Comparison of ENCODE assay signal across 8 mouse cellular contexts in genomic region chr14:25505201-25505671, GRCm38 (mm10). TPM values are rescaled to one million over a fixed set of nuclear protein-coding genes. Genes with fewer than 3 reads are reported as not detected.
DNase-seq lines count a peak whose midpoint lies in the region; ATAC-seq lines count a peak whose summit lies in the region.

No protein-coding gene starts in this region.

- DNase-seq in midbrain, embryonic 14.5 days = no peak
- no peak for DNase-seq in midbrain, embryonic 11.5 days (ENCODE audit: low spot score, missing footprints)
- DNase-seq in forebrain, embryonic 11.5 days (ENCODE audit: low spot score) = no peak
- DNase-seq in layer of hippocampus, postnatal 14 days (ENCODE audit: low spot score in 2 of 2) = no peak

- H3K4me1 ChIP-seq in midbrain, embryonic 14.5 days (ENCODE audit: control insufficient read depth, insufficient read depth, low read length) = peaks cover 27% of the 10 kb centered on the region
- peaks cover 14% of the 10 kb centered on the region for H3K4me1 ChIP-seq in midbrain, embryonic 11.5 days (ENCODE audit: control insufficient read depth, insufficient read depth, low read length)
- H3K4me1 ChIP-seq in limb, embryonic 13.5 days = peaks cover 54% of the 10 kb centered on the region
- peaks cover 27% of the 10 kb centered on the region for H3K4me1 ChIP-seq in stomach, embryonic 16.5 days (ENCODE audit: control insufficient read depth, insufficient read depth, low read length)
- H3K4me1 ChIP-seq in forebrain, embryonic 11.5 days (replicated peaks; ENCODE audit: control insufficient read depth, insufficient read depth, low read length) = peaks cover 3% of the 10 kb centered on the region

- H3K4me3 ChIP-seq in midbrain, embryonic 14.5 days (replicated peaks; ENCODE audit: low read depth, low read length) = no peak overlapping the region
- H3K4me3 ChIP-seq in midbrain, embryonic 11.5 days (ENCODE audit: low read depth, low read length) = no peak overlapping the region
- no peak overlapping the region for H3K4me3 ChIP-seq in limb, embryonic 13.5 days
- no peak overlapping the region for H3K4me3 ChIP-seq in stomach, embryonic 16.5 days (replicated peaks; ENCODE audit: low read length)
- H3K4me3 ChIP-seq in forebrain, embryonic 11.5 days (ENCODE audit: low read depth, low read length) = no peak overlapping the region

- H3K27me3 ChIP-seq in midbrain, embryonic 14.5 days (ENCODE audit: control insufficient read depth, insufficient read depth, low read length) = no peaks in the 10 kb centered on the region
- no peaks in the 10 kb centered on the region for H3K27me3 ChIP-seq in midbrain, embryonic 11.5 days (ENCODE audit: control insufficient read depth, insufficient read depth, low read length)
- H3K27me3 ChIP-seq in limb, embryonic 13.5 days = no peaks in the 10 kb centered on the region
- no peaks in the 10 kb centered on the region for H3K27me3 ChIP-seq in stomach, embryonic 16.5 days (ENCODE audit: control insufficient read depth, insufficient read depth, low read length)
- no peaks in the 10 kb centered on the region for H3K27me3 ChIP-seq in forebrain, embryonic 11.5 days (ENCODE audit: control insufficient read depth, insufficient read depth, low read length)

- H3K9ac ChIP-seq in midbrain, embryonic 14.5 days (replicated peaks; ENCODE audit: low read length) = no peak overlapping the region
- H3K9ac ChIP-seq in midbrain, embryonic 11.5 days (ENCODE audit: low read length) = no peak overlapping the region
- H3K9ac ChIP-seq in limb, embryonic 13.5 days = no peak overlapping the region
- H3K9ac ChIP-seq in stomach, embryonic 16.5 days (ENCODE audit: low read length) = no peak overlapping the region
- no peak overlapping the region for H3K9ac ChIP-seq in forebrain, embryonic 11.5 days (ENCODE audit: low read length)

- no peak for ATAC-seq in midbrain, embryonic 14.5 days (ENCODE audit: low FRiP score, low TSS enrichment)
- no peak for ATAC-seq in midbrain, embryonic 11.5 days (ENCODE audit: low FRiP score)
- ATAC-seq in common myeloid progenitor, adult 5-6 weeks (replicated peaks; ENCODE audit: low read depth, poor library complexity, severe bottlenecking) = peak; percentile 34; the same call in 1 of the 2 replicates
- peak; percentile 51; the same call in 1 of the 2 replicates for ATAC-seq in limb, embryonic 13.5 days (ENCODE audit: low FRiP score, low read depth)
- ATAC-seq in stomach, embryonic 16.5 days (ENCODE audit: insufficient read depth, low FRiP score) = peak; percentile 22; the same call in 1 of the 2 replicates
- no peak for ATAC-seq in megakaryocyte-erythroid progenitor cell, adult 5-6 weeks (replicated peaks; ENCODE audit: low FRiP score, low TSS enrichment, poor library complexity, severe bottlenecking)
- ATAC-seq in forebrain, embryonic 11.5 days (replicated peaks; ENCODE audit: low FRiP score) = no peak

- no peak overlapping the region for H3K4me2 ChIP-seq in midbrain, embryonic 14.5 days (ENCODE audit: low read length)
- no peak overlapping the region for H3K4me2 ChIP-seq in midbrain, embryonic 11.5 days
- no peak overlapping the region for H3K4me2 ChIP-seq in limb, embryonic 13.5 days (replicated peaks)
- no peak overlapping the region for H3K4me2 ChIP-seq in stomach, embryonic 16.5 days (ENCODE audit: low read depth, low read length)
- H3K4me2 ChIP-seq in forebrain, embryonic 11.5 days (ENCODE audit: low read depth, low read length, severe bottlenecking) = no peak overlapping the region

- H3K36me3 ChIP-seq in midbrain, embryonic 14.5 days (ENCODE audit: control insufficient read depth, insufficient read depth, low read length) = peaks cover 51% of the 10 kb centered on the region
- peaks cover 14% of the 10 kb centered on the region; the same call in 1 of the 2 replicates for H3K36me3 ChIP-seq in midbrain, embryonic 11.5 days (ENCODE audit: control insufficient read depth, insufficient read depth, low read length)
- peaks cover 81% of the 10 kb centered on the region for H3K36me3 ChIP-seq in limb, embryonic 13.5 days
- no peaks in the 10 kb centered on the region; the same call in 1 of the 2 replicates for H3K36me3 ChIP-seq in stomach, embryonic 16.5 days (ENCODE audit: control insufficient read depth, insufficient read depth, low read length)
- H3K36me3 ChIP-seq in forebrain, embryonic 11.5 days (ENCODE audit: control insufficient read depth, insufficient read depth, low read length) = peaks cover 3% of the 10 kb centered on the region

- H3K9me3 ChIP-seq in midbrain, embryonic 14.5 days (ENCODE audit: control insufficient read depth, low read length) = no peaks in the 10 kb centered on the region
- H3K9me3 ChIP-seq in midbrain, embryonic 11.5 days (ENCODE audit: control insufficient read depth, low read length) = no peaks in the 10 kb centered on the region
- H3K9me3 ChIP-seq in limb, embryonic 13.5 days = no peaks in the 10 kb centered on the region
- no peaks in the 10 kb centered on the region for H3K9me3 ChIP-seq in stomach, embryonic 16.5 days (replicated peaks; ENCODE audit: control insufficient read depth, low read length)
- H3K9me3 ChIP-seq in forebrain, embryonic 11.5 days (ENCODE audit: control insufficient read depth, low read length) = no peaks in the 10 kb centered on the region

- 88% methylated on average over 6 of the region's 6 CpGs for WGBS in midbrain, embryonic 14.5 days
- 83% methylated on average over 6 of the region's 6 CpGs for WGBS in midbrain, embryonic 11.5 days
- 65% methylated on average over 6 of the region's 6 CpGs for WGBS in limb, embryonic 13.5 days
- WGBS in stomach, embryonic 16.5 days = 39% methylated on average over 6 of the region's 6 CpGs
- 75% methylated on average over 6 of the region's 6 CpGs for WGBS in forebrain, embryonic 11.5 days

- H3K27ac ChIP-seq in midbrain, embryonic 14.5 days (replicated peaks; ENCODE audit: low read depth, low read length) = 0 out of 2 replicates have a peak overlapping the region, but pooled peaks have one; percentile 26
- H3K27ac ChIP-seq in midbrain, embryonic 11.5 days (ENCODE audit: low read depth, low read length) = no peak overlapping the region
- peak overlapping the region; percentile 22 for H3K27ac ChIP-seq in limb, embryonic 13.5 days
- H3K27ac ChIP-seq in stomach, embryonic 16.5 days (ENCODE audit: low read length) = 0 out of 2 replicates have a peak overlapping the region, but pooled peaks have one; percentile 16
- H3K27ac ChIP-seq in forebrain, embryonic 11.5 days (ENCODE audit: low read depth, low read length) = no peak overlapping the region

RNA-seq across cellular contexts. Expression of gene Zmiz1, which starts 46.3 kb away (rescaled TPM):
- 73.1 and 91.0 TPM in 2 replicates for polyA plus RNA-seq in midbrain, embryonic 14.5 days (2014; fragmentation: Nextera tagmentation; extraction: Ambion mirVana)
- 47.7 and 51.5 TPM in 2 replicates for polyA plus RNA-seq in midbrain, embryonic 11.5 days (2014; fragmentation: Nextera tagmentation; extraction: Ambion mirVana)
- 15.7 and 23.1 TPM in 2 replicates for total RNA-seq in common myeloid progenitor, adult 5-6 weeks (2017)
- polyA plus RNA-seq in limb, embryonic 13.5 days (2015; fragmentation: Nextera tagmentation; extraction: Ambion mirVana) = 66.7 and 68.6 TPM in 2 replicates
- 24.0 and 26.3 TPM in 2 replicates for polyA plus RNA-seq in stomach, embryonic 16.5 days (2015; fragmentation: Nextera tagmentation; extraction: Ambion mirVana)
- total RNA-seq in megakaryocyte-erythroid progenitor cell, adult 5-6 weeks (2014; fragmentation: Nextera tagmentation) = 51.3 and 56.9 TPM in 2 replicates
- 6.7 and 12.6 TPM in 2 replicates for total RNA-seq in megakaryocyte-erythroid progenitor cell, adult 5-6 weeks (2017)
- 70.1 and 71.2 TPM in 2 replicates for polyA plus RNA-seq in forebrain, embryonic 11.5 days (2014; fragmentation: Nextera tagmentation; extraction: Ambion mirVana)
- 100 to 1,000 TPM; 104 to 105 TPM for total RNA-seq in layer of hippocampus, postnatal 14 days (2021)

Comparison
In these comparisons a context has a peak if more than half of its experiments do, and no peak if none do; other contexts are left out.
1. H3K27ac ChIP-seq: peak in midbrain, embryonic 14.5 days (single experiment), limb, embryonic 13.5 days (single experiment) and stomach, embryonic 16.5 days (single experiment); none in midbrain, embryonic 11.5 days (single experiment) and forebrain, embryonic 11.5 days (single experiment).
2. ATAC-seq: peak in common myeloid progenitor, adult 5-6 weeks (single experiment), limb, embryonic 13.5 days (single experiment) and stomach, embryonic 16.5 days (single experiment); none in midbrain, embryonic 14.5 days (single experiment), midbrain, embryonic 11.5 days (single experiment), megakaryocyte-erythroid progenitor cell, adult 5-6 weeks (single experiment) and forebrain, embryonic 11.5 days (single experiment).